Mouse (Mus musculus) intestine, postnatal 0 days (tissue): Measurements from ENCODE around the gene Stau1. TPM values are rescaled to one million over a fixed set of nuclear protein-coding genes. Genes with fewer than 3 reads are reported as not detected.

Experiments
- ATAC-seq: fragments of 200-750 bp; cut with Nextera tagmentation; 2 replicates; pipeline ENCODE4 v1.8.0; 2017; ENCODE audit warnings: mild to moderate bottlenecking, moderate TSS enrichment, moderate library complexity
- H3K27ac ChIP-seq: fragments of 300-500 bp; sonication (generic); 2 replicates; pipeline ENCODE4 v1.5.1; 2014; ENCODE audit warnings: mild to moderate bottlenecking, low read depth, low read length, moderate library complexity
- H3K27me3 ChIP-seq: fragments of 300-500 bp; sonication (generic); replicated peaks from 2 replicates; pipeline ENCODE4 v1.6.1; 2014; ENCODE audit warnings: low read length, mixed read lengths; ENCODE audit not compliant: control insufficient read depth, insufficient read depth
- H3K36me3 ChIP-seq: fragments of 300-500 bp; sonication (generic); 2 replicates; pipeline ENCODE4 v1.6.1; 2014; ENCODE audit warnings: mild to moderate bottlenecking, moderate library complexity; ENCODE audit not compliant: control insufficient read depth, insufficient read depth
- H3K4me1 ChIP-seq: fragments of 300-500 bp; sonication (generic); replicated peaks from 2 replicates; pipeline ENCODE4 v1.6.1; 2014; ENCODE audit warnings: antibody characterized with exemption, low read length, mixed read lengths; ENCODE audit not compliant: control insufficient read depth, insufficient read depth
- H3K4me2 ChIP-seq: fragments of 300-500 bp; sonication (generic); replicated peaks from 2 replicates; pipeline ENCODE4 v1.6.1; 2014; ENCODE audit warnings: low read depth, mild to moderate bottlenecking, moderate library complexity
- H3K4me3 ChIP-seq: fragments of 300-500 bp; sonication (generic); 2 replicates; pipeline ENCODE4 v1.5.1; 2014; ENCODE audit warnings: low read depth, low read length
- H3K9ac ChIP-seq: fragments of 300-500 bp; sonication (generic); 2 replicates; pipeline ENCODE4 v1.6.1; 2014; ENCODE audit warnings: mild to moderate bottlenecking, low read depth, low read length
- H3K9me3 ChIP-seq: fragments of 300-500 bp; sonication (generic); 2 replicates; pipeline ENCODE4 v1.6.1; 2016; ENCODE audit warnings: mixed run types; ENCODE audit not compliant: control insufficient read depth
- CTCF ChIP-seq: sonication (generic); IDR thresholded peaks from 2 replicates; pipeline ENCODE4 v1.5.1; 2016; ENCODE audit warnings: low read depth, mild to moderate bottlenecking, control low read depth, antibody characterized with exemption, moderate library complexity
- WGBS: fragments of 180-500 bp; shearing (Covaris S2); extraction: QIAGEN DNeasy Blood & Tissue Kit; methylation state at CpG from one replicate; pipeline ENCODE4 v1.1.7; 2014; 5-methylcytosine and 5-hydroxymethylcytosine counted together
- polyA plus RNA-seq: library from polyadenylated mRNA; unstranded; fragments of >200 nt; fragmentation: Nextera tagmentation; extraction: Ambion mirVana; gene quantifications from 2 replicates; pipeline ENCODE4 v1.2.1, GENCODE M21; 2015

The Stau1 gene
- 30.0 and 31.0 TPM in 2 replicates for polyA plus RNA-seq

DNA sequence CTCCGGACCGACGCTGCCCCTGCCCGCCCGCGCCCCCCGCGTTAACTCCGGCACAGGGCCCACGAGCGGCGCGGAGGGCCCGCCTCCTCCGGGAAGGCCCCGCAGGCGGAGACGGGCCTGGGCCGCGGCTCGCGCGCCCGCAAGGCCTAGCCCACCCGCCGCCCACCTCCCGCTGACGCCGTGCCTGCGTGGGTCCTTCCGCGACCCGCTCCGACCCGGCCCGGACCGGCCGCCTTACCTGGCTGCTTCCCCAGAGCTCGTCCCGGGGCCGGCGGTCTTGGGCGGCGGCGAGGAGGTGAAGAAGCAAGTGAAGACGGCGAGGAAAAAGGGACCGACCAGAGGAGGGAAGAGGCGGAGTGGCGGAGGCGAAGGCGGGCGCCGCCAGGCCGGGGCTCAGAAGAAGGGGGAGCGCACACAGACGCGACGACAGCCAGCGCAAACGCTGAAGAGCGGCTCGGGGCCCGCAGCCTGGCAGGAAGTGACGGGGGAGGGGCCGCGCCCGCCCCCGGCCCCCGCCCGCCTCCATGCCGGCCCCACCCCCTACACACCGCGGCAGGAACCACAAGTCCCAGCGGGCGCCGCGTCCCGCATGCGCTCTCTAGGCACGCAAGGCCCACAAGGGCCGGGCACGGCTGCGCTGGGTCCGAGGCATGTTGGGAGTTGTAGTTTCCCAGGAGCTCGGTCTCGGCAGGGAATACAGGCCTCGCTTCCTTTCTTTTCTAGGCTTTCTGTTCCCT lies at the start of gene Stau1:
Gene Stau1, minus strand, starts transcription at position 504 of the 737 bp plus-strand sequence.
- Histone ChIP-seq H3K27me3 (no peaks in the 10 kb centered on the region), H3K27ac (peak within 1 kb of the TSS; percentile 90), H3K4me1 (peaks cover 10% of the 10 kb centered on the region), H3K4me2 (peak within 1 kb of the TSS; percentile 85), H3K4me3 (peak within 1 kb of the TSS; percentile 82), H3K36me3 (no peaks in the 10 kb centered on the region), H3K9ac (peak within 1 kb of the TSS; percentile 87), H3K9me3 (no peaks in the 10 kb centered on the region)
- under 1% methylated on average over 85 of the region's 88 CpGs for WGBS
- no peak for TF ChIP-seq CTCF
- ATAC-seq = peak; percentile 99

DNA sequence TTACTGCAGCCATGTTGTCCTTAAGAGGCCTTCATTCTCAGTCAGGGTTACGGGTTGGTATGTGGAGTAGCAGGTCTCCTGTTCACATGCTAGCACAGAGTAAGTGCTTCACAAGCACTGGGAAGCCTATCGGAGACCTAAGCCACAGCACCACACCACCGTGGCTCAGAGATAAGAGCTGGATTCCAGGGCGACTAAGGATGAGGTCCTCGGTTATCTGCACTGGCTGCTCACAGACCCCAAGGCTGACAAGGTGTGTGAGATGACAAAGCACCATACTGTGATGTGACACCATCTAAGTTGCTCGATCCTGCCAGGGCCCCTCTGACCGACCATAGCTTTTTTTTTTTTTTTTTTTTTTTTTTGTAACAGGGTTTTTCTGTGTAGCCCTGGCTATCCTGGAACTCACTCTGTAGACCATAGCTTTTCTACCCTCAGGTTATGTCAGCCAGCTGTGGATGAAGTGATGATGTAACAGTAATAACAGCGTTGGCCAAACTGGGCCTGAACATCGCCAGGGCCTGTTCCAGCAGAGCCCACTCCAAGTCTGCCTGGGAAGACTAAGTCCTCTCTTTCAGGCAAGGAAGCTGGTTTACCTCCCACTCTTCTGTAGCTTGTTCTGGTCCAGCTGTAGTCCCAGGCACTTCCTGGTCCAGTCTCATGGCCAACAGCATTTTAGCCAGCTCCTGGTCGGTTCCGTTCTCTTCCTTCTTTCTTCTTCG lies 47.5 kb upstream of the Stau1 start:
- Histone ChIP-seq H3K9me3 (no peaks in the 10 kb centered on the region), H3K9ac (no peak overlapping the region), H3K4me2 (no peak overlapping the region), H3K27me3 (no peaks in the 10 kb centered on the region), H3K27ac (no peak overlapping the region), H3K36me3 (peaks cover 94% of the 10 kb centered on the region), H3K4me3 (no peak overlapping the region), H3K4me1 (no peaks in the 10 kb centered on the region)
- no peak for TF ChIP-seq CTCF
- 81% methylated on average over 12 of the region's 12 CpGs for WGBS
- no peak for ATAC-seq

DNA sequence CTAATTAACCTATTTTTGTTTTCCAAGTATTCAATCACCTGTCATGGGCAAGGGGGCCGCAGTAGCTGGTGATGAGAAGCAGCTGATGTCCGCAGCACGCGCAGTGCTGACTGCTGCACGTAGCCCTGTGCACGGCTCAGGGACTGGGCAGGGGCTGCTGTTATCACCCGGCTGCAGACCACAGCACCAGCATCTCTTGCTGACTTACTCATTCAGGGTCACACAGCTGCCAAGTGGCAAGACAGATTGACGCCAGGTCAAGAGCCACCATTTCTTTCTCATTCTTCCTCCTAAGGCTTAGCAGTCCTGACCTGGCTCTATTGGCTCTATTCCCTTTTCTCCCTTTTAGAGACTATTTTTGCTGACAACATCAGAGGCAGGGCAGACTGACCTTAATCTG lies 43.3 kb upstream of the Stau1 start:
- TF ChIP-seq CTCF = no peak
- no peaks in the 10 kb centered on the region for H3K27me3 ChIP-seq
- no peak overlapping the region for H3K9ac ChIP-seq
- H3K36me3 ChIP-seq = peaks cover 100% of the 10 kb centered on the region
- no peak for ATAC-seq
- no peak overlapping the region for H3K4me3 ChIP-seq
- WGBS = 79% methylated on average over 8 of the region's 8 CpGs
- no peaks in the 10 kb centered on the region for H3K9me3 ChIP-seq
- no peak overlapping the region for H3K4me2 ChIP-seq
- no peak overlapping the region for H3K27ac ChIP-seq
- no peaks in the 10 kb centered on the region for H3K4me1 ChIP-seq

DNA sequence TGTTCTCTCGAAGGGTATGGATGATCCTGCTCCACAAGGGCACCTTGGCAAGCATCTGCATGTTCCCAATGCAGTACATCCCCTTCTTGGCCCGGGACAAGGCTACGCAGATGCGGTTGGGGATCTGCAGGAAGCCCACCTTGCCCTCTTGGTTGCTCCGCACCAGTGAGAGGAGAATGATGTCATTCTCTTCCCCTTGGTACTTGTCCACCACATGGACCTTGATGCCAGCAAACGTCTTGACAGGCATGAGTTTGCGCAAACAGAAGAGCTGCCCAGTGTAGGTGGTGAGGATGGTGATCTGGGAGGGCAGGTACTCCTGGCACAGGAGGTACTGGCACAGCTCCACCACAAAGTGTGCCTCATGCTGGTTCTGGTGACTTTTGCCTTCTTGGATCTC lies 42.6 kb upstream of the Stau1 start:
- ATAC-seq = no peak
- 91% methylated on average over 7 of the region's 7 CpGs for WGBS
- no peak for TF ChIP-seq CTCF
- Histone ChIP-seq H3K9me3 (no peaks in the 10 kb centered on the region), H3K4me1 (no peaks in the 10 kb centered on the region), H3K27ac (no peak overlapping the region), H3K9ac (no peak overlapping the region), H3K27me3 (no peaks in the 10 kb centered on the region), H3K4me3 (no peak overlapping the region), H3K4me2 (no peak overlapping the region), H3K36me3 (peaks cover 100% of the 10 kb centered on the region)

DNA sequence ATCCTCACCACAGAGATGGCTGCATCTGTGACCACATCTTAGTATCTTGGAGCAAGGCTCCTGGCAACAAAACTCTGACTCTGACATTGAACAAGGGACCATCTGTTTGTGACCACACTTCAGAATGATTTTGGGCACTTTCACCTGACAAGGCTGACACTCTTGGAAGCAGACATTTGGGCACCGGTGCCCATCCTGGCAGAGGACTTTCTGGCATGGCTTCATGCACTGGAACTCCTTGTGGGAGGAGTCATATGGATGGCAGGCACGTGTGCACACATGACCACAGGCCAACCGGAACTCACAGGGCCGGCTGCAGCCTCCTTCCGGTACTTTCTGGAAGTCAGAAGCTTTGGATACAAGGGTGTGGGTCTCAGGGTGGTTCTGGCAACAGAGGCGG lies 42.2 kb upstream of the Stau1 start:
- WGBS = 85% methylated on average over 6 of the region's 6 CpGs
- Histone ChIP-seq H3K4me2 (no peak overlapping the region), H3K9ac (no peak overlapping the region), H3K36me3 (peaks cover 100% of the 10 kb centered on the region), H3K9me3 (no peaks in the 10 kb centered on the region), H3K27me3 (no peaks in the 10 kb centered on the region), H3K4me1 (no peaks in the 10 kb centered on the region), H3K4me3 (no peak overlapping the region), H3K27ac (no peak overlapping the region)
- TF ChIP-seq CTCF = no peak
- ATAC-seq = no peak

DNA sequence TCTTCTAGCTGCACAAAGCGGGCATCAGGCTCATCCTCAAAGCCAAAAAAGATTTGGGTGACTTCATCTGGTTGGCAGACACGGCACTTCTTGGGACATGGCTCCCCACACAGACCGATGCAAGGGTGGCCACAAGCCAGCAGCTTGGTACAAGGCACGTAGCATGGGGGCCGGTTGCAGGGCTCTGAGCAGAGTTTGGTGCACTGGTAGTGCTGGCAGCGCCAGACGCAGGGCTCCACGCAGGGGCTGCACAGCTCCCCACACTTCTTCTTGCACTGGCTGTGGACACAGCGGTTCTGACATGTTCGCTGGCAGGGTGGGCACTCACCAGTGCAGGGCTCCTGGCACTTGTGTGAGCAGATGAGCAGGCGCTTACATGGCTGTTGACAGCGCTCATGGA lies 41.6 kb upstream of the Stau1 start:
- Histone ChIP-seq H3K9me3 (no peaks in the 10 kb centered on the region), H3K4me3 (no peak overlapping the region), H3K27me3 (no peaks in the 10 kb centered on the region), H3K27ac (no peak overlapping the region), H3K9ac (no peak overlapping the region), H3K4me2 (no peak overlapping the region), H3K36me3 (peaks cover 96% of the 10 kb centered on the region), H3K4me1 (no peaks in the 10 kb centered on the region)
- no peak for TF ChIP-seq CTCF
- ATAC-seq = no peak
- 96% methylated on average over 12 of the region's 12 CpGs for WGBS
